Mouse (Mus musculus) left cerebral cortex, postnatal 14 days (tissue): Measurements from ENCODE around the gene Amer1. TPM values are rescaled to one million over a fixed set of nuclear protein-coding genes. Genes with fewer than 3 reads are reported as not detected.
A peak's percentile ranks its signal among the peaks of the same experiment; 100 is the strongest.

Source experiments
- DNase-seq, 2 experiments: peaks; one replicate each; pipeline ENCODE4 v3.0.0; 2021 to 2022; ENCODE audit warnings: low spot score in 2 of 2, mixed read lengths in 1 of 2
- intact Hi-C: fragments of 180-260 bp; cut with DNase I; formaldehyde crosslinking; loops from one replicate; pipeline ENCODE4 v1.15.1; 2025
- long read RNA-seq, 2 experiments: library from polyadenylated mRNA; stranded (forward); transcript quantifications; one replicate each; pipeline ENCODE4 v2.0.0; 2021
- total RNA-seq, 2 experiments: library from RNA; stranded (reverse); gene quantifications; 2 replicates each; pipeline ENCODE4 v1.2.3; 2021

The Amer1 gene
- 1 to 10 TPM; 7.8 to 8.7 TPM for total RNA-seq
- long read RNA-seq, experiment 1, full-length matches to known transcripts: 3 of 3 reads
- long read RNA-seq, experiment 1, partial matches to known transcripts: 0 of 3 reads
- long read RNA-seq, experiment 1, other reads (novel, unspliced or antisense): 0 of 3 reads
- long read RNA-seq, experiment 2: 0 reads

GRCm38 (mm10) chrX:95444776-95445111 lies at the start of gene Amer1:
Amer1 (minus strand) TSS chrX:95444872.
- DNase-seq: peak; percentile 88 to 91
- intact Hi-C loops: loop anchor here (10.0 kb wide), 1 partner anchor 210 kb away; the partner anchor contains the start of gene Zc4h2

DNA sequence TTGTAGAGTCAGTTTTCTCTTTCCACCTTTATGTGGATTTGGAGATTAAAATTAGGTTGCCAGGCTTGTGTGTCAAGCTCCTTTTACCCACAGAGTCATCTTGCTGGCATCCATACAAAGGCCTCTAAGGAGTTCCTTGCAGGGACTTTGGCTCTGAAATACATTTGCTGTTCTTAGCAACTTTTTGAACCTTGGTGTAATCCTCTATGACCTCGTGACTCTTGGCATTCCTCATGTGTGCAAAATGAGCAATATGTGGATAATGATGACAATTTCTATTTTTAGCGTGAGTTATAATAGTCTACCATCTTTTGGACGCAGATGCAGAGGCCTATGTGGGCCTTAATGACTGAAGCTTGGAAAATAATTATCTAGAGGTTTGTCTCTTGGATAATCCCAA lies 12.5 kb upstream of the Amer1 start:
- DNase-seq: no peak
- intact Hi-C loops: no loop called here

DNA sequence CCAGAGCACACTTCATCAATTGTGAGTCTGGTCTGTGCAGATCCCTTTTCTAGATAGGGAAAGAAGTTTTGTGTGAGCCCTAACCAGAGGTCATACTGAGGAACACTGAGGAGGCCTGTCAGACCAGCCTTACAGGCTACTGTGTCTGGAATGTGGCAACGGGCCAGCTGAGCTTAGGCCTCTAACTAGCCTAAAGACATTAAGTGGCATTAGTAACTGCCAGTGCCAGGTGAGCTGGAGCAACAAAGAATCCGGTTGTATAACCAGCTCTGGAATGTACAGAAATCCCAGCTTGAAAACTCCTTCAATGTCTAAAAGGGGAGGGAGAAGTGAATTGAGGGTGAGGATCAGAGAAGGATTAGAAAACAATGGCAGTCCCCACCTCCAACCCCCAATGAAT lies 1.2 kb upstream of the Amer1 start:
- intact Hi-C loops: loop anchor here (10.0 kb wide), 1 partner anchor 209 kb away; the partner anchor contains the start of gene Zc4h2

DNA sequence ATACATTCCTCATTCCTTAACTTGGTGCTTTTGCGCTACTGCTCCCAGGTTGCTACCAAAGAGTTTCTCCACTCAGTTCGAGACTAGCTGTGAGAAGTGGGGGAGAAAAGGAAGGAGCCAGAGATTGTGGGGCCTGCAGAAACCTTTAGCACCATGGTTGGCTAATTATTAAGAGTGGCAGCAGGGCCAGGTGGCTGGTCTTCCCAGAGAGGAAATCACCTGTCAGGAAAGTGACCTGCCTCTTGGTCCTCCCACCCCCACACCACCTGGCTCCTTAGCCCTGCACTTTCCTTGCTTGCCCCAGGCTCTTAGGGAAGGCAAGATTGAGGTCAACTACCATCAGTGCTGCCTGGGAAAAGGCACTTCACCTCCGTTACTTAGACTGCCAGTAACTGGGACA lies 469 bp upstream of the Amer1 start:
- intact Hi-C loops: loop anchor here (10.0 kb wide), 1 partner anchor 210 kb away; the partner anchor contains the start of gene Zc4h2
- no peak for DNase-seq

More for the DNA sequence above, 1.2 kb upstream of the Amer1 start:
- DNase-seq: no peak

DNA sequence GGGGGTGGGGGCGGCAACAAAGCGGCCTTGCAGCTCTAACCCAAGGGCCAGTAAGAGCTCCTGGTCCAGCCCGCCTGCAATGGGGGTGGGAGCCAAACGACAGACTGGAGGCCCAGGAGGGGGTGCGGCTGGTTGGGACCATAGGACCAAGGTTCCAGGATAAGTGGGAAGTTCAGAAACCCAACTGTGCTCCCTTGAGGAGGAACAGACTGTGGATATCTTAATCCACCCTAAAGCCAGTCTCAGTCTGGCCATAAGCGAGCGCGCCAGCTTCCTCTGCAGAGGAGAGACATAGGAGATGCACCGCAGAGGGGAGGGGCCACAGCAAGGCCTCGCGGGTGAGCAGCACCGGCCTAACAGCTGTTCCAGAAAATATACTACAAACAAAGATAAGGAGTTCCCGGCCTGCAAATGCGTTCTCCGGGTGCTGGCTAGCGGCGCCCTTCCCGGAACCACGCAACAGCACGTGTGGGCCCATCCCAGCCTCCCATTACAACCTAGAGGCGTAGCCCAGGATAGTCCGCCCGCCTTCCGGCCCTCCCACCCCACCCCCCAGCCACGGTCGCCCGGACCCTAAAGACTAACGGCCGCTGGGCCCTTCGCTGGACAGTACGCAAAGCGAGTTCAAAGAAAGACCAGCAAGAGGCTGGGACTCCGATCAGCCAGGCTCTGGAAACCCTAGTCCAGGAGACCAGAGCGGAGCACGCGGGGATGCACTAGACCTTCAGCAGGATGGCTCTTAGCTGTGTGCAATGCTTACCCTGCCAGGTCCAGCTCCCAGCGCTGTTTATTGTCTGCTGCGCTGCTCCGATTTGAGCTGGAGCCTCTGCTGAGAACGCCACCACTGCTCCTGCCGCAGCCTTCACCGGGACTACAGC lies 535 bp downstream of the Amer1 start:
- intact Hi-C loops: loop anchor here (10.0 kb wide), 1 partner anchor 211 kb away; the partner anchor contains the start of gene Zc4h2
- DNase-seq: peak; percentile 14

DNA sequence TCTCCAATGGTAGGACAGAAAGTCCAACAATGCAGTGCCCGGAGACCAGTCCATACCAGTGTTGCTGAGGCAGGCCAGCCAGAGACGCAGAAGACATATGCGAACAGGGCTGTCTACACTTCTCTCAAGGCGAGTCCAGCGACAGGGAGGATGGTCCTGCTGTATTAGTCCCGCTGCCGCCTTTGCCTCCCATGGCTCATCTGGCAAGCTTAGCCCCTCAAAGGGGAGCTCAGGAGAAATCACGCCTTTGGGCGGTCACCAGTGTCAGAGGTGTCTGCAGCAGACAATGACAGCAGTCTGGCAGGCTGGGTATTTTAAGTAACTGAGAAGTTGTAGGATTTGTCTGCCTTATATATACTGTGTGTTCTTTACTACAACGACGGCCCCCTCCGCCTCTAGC lies 1.3 kb downstream of the Amer1 start:
- peak in 1 of 2 experiments; percentile 5 for DNase-seq
- intact Hi-C loops: loop anchor here (10.0 kb wide), 1 partner anchor 211 kb away; the partner anchor contains the start of gene Zc4h2

DNA sequence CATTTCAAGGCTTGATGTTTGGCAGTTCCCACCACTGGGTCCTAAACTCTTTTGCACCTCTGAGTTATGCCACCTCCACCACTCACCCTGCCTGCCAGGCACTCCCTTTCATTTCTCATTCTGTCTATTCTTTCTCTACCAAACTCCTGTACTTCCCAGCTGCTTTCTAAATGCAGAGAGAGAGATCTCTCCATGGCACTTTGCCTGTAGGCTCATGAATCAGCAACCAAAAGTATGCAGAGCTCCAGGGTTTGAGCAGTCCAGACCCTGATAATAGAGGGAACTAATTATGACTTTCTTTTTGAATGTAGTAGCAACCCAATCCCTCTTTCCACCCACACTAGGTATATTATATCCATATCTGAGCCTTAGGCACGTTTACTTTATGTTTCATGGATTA lies 2.4 kb downstream of the Amer1 start:
- intact Hi-C loops: loop anchor here (10.0 kb wide), 1 partner anchor 213 kb away; the partner anchor contains the start of gene Zc4h2
- DNase-seq: no peak

DNA sequence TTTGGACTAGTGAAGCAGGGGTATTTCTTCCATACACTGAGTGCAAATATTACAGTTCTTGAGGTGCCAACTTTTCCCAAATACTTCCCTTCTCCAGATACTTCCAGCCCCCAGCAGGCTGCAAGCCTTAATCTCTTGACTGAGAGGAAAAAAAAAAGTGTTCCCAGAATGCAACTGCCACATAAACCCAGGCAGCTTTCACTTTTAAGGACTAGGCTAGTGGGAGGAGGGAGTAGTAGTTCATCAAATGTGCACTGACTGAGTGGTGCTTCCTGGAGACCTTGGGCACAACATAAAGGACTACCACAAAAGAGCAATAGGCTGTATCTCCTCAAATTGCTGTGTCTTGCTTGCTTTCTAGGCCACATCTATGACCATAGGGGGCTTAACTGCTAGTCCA lies 3.4 kb downstream of the Amer1 start:
- no peak for DNase-seq
- intact Hi-C loops: loop anchor here (10.0 kb wide), 1 partner anchor 214 kb away; the partner anchor contains the start of gene Zc4h2

DNA sequence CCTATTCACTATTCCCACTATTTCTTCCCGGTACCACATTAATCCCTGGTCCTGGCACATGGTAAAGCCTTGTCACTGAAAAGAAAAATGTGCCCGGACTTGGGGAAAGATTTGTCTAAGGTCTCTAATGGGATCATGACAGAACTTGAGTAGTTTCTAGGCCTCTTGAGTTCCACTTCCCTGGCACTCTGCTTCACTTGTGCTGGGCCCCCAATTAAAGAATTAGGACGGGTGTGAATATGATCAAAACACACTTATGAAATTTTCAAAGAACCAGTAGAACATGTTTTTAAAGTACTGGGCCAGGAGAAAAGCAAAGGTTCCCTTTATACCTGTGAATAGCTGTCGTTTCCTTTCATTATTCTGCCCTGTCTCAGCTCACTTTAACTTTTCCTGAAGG lies 6.2 kb downstream of the Amer1 start:
- DNase-seq: no peak
- intact Hi-C loops: no loop called here

GRCm38 (mm10) chrX:95437236-95437635 lies 7.4 kb downstream of the Amer1 start:
- peak; percentile 7 to 20 for DNase-seq
- intact Hi-C loops: no loop called here

GRCm38 (mm10) chrX:95373101-95373500 lies 71.6 kb downstream of the Amer1 start:
- intact Hi-C loops: no loop called here
- DNase-seq: no peak

Other genes starting within 250 kb of the Amer1 start
- gene Arhgef9, start 248.0 kb downstream of the Amer1 start, total RNA-seq: 100 to 1,000 TPM; 255 to 274 TPM
- gene Asb12, start 113.1 kb upstream of the Amer1 start, total RNA-seq: not detected
- gene Pfn5, start 113.2 kb upstream of the Amer1 start, total RNA-seq: not detected
- gene Zc4h2, start 213.6 kb upstream of the Amer1 start, total RNA-seq: 10 to 100 TPM; 22.1 to 25.4 TPM